Mouse (Mus musculus): Measurements from ENCODE around the gene Adgrl3. TPM values are rescaled to one million over a fixed set of nuclear protein-coding genes. Genes with fewer than 3 reads are reported as not detected.
A peak's percentile ranks its signal among the peaks of the same experiment; 100 is the strongest.

The Adgrl3 gene
- polyA plus RNA-seq, 1 experiment from 2014 or later, result 66.6 TPM

DNA sequence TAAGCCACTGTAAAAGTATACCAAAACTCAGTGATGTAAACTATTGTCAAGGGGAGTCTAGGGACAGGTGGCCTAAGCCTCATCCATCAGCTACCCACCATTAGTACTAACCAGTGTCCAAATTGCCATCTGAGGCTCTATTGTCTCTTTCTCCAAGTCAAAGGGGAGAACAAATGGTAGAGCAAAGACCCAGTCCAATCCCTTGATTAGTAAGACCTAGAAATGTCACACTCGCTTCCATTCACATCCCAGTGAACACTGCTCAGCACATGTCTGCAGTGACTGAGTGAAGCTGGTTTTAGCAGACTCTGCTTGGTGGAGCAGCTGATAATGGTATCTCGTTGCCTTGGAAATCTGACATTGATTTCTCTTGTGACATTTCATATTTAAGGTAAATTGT, 735.8 kb downstream of the Adgrl3 start:
- no peak overlapping the region for H3K27ac ChIP-seq (replicated peaks)
- 82% methylated on average over 2 of the region's 2 CpGs for WGBS
- no peaks in the 10 kb centered on the region for H3K4me1 ChIP-seq (replicated peaks)
- ATAC-seq (ENCODE audit: low FRiP score, low read depth), result no peak
- no peak overlapping the region for H3K4me3 ChIP-seq
- no peaks in the 10 kb centered on the region for H3K36me3 ChIP-seq
- H3K27me3 ChIP-seq, result no peaks in the 10 kb centered on the region
- no peak overlapping the region for H3K4me2 ChIP-seq
- H3K9me3 ChIP-seq, result no peaks in the 10 kb centered on the region
- no peak overlapping the region for H3K9ac ChIP-seq

DNA sequence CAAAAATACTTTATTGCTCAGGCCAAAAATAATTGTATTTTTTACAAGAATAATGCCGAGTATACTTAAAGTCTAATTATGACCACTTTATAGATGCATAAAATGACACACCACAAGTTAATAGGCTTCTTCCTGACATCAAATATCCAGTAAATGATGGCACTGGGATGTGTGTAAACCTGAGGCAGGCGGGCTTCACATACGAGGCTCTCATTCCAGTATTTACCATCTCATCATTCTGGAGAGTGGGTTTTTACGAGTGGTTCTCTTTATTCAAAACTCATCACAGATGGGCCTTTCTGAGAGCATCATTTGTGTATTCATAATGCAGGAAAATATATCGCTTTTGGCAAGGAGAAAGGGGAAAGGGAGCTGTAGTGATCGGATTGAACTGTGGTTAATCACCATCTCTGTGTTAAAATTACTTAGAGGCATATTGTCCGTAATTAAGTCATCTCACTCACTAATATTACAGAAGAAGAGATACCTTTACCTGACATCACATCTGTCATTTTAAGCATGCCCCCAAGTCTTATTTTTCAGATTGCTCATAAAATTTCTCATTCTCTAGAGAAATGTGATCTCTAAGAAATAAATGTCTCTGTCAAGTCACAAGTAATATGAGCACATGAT, 737.3 kb downstream of the Adgrl3 start:
- Histone ChIP-seq H3K36me3 (no peaks in the 10 kb centered on the region), H3K4me2 (no peak overlapping the region), H3K9me3 (no peaks in the 10 kb centered on the region), H3K9ac (no peak overlapping the region), H3K27me3 (no peaks in the 10 kb centered on the region), H3K4me3 (no peak overlapping the region), H3K4me1 (replicated peaks) (no peaks in the 10 kb centered on the region), H3K27ac (replicated peaks) (no peak overlapping the region)
- ATAC-seq (ENCODE audit: low FRiP score, low read depth), result no peak
- WGBS, result 61% methylated on average over 7 of the region's 7 CpGs

DNA sequence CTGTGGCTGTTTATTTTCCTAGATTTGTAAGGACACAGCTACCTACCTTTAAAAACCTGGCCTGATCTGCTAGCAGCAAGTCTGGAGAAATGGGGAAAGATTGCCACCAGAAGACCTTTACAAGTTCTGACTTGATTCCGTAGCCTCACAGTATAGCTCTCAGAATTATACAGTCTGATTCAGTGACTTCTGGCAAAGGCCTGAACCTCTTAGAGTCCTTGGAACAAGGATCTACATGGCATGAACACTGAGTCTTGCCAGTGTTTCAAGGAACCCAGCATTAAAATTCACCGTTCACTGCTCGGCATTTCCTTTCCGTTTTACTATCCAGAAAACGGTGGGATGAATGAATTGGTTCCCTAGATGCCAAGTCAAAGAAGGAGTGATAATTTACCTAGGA, 756.3 kb downstream of the Adgrl3 start:
- no peak for ATAC-seq (ENCODE audit: low FRiP score, low read depth)
- 66% methylated on average over 5 of the region's 5 CpGs for WGBS
- Histone ChIP-seq H3K9ac (no peak overlapping the region), H3K4me3 (no peak overlapping the region), H3K9me3 (no peaks in the 10 kb centered on the region), H3K27me3 (no peaks in the 10 kb centered on the region), H3K4me1 (replicated peaks) (peaks cover 3% of the 10 kb centered on the region; the same call in 1 of the 2 replicates), H3K36me3 (no peaks in the 10 kb centered on the region), H3K4me2 (no peak overlapping the region), H3K27ac (replicated peaks) (peak overlapping the region; percentile 25; the same call in 1 of the 2 replicates)

DNA sequence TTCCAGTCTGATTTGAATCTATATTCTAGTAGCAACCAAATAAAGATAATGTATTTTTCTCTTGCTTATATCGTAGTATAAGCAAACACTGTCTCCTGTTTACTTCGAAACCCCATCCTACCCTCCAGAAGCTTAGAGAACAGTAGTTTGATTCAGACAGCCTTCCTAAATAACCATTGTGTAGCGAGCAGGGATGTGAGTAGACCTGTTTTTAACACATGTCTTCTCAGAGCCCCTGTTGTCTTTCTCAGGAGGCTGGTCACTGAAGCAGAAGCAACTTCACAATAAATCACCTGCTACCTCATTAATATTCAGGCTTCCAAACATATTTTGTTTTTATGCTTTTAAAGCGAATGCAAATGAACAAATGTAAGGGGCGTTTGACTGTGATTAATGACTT, 756.8 kb downstream of the Adgrl3 start:
- Histone ChIP-seq H3K36me3 (no peaks in the 10 kb centered on the region), H3K27me3 (no peaks in the 10 kb centered on the region), H3K4me2 (no peak overlapping the region), H3K9me3 (no peaks in the 10 kb centered on the region), H3K4me3 (no peak overlapping the region), H3K4me1 (replicated peaks) (peaks cover 3% of the 10 kb centered on the region; the same call in 1 of the 2 replicates), H3K27ac (replicated peaks) (0 out of 2 replicates have a peak overlapping the region, but pooled peaks have one; percentile 31), H3K9ac (no peak overlapping the region)
- 34% methylated on average over 5 of the region's 5 CpGs for WGBS
- ATAC-seq (ENCODE audit: low FRiP score, low read depth), result no peak

DNA sequence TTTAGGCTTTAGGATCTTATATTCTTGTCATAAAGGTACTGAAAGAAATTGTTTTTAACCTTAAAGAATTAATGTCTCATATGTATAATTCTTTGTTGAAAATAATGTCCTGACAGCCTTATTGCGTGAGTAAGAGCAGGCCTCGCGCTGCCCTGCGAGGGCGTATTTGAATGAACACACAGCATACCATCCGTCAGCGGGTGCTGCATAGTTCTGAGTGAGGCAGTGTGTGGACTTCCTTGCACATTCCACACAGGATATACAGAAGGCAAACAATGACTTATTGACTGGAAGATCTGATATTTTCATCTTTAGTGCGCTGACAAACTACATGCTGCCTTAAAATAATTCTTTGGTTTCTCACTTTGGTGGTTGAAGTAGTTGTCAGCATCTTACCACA, 764.8 kb downstream of the Adgrl3 start:
- no peaks in the 10 kb centered on the region for H3K36me3 ChIP-seq
- H3K27ac ChIP-seq (replicated peaks), result no peak overlapping the region
- no peak overlapping the region for H3K9ac ChIP-seq
- no peak for ATAC-seq (ENCODE audit: low FRiP score, low read depth)
- H3K27me3 ChIP-seq, result no peaks in the 10 kb centered on the region
- no peak overlapping the region for H3K4me3 ChIP-seq
- WGBS, result 69% methylated on average over 8 of the region's 8 CpGs
- H3K4me1 ChIP-seq (replicated peaks), result no peaks in the 10 kb centered on the region
- H3K4me2 ChIP-seq, result no peak overlapping the region
- H3K9me3 ChIP-seq, result no peaks in the 10 kb centered on the region

DNA sequence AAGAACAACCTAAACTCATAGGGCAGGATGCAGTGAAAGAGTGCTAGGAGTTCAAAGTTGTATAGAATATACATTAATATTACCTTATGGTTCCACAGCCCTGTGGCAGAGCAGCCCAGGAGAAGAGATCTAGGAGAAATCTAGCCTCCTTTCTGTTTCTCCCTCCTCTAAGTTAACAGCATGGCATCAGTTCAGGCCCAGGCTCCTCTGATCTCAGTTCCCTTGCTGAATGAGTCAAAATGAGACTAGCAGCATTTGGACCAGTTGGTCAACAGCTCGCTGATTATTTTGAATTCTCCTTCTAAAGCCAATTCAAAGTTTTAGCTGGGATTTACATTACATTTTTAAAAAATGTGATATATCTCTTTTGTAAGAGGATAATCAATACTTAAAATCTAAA, 770.8 kb downstream of the Adgrl3 start:
- ATAC-seq (ENCODE audit: low FRiP score, low read depth), result no peak
- H3K9ac ChIP-seq, result no peak overlapping the region
- H3K4me3 ChIP-seq, result no peak overlapping the region
- no peaks in the 10 kb centered on the region for H3K27me3 ChIP-seq
- H3K36me3 ChIP-seq, result peaks cover 14% of the 10 kb centered on the region
- whole genome bisulfite sequencing, result 88% methylated on average over 1 of the region's 1 CpGs
- 0 out of 2 replicates have a peak, but pooled peaks cover 5% of the 10 kb centered on the region for H3K9me3 ChIP-seq
- H3K4me1 ChIP-seq (replicated peaks), result no peaks in the 10 kb centered on the region
- H3K4me2 ChIP-seq, result no peak overlapping the region
- no peak overlapping the region for H3K27ac ChIP-seq (replicated peaks)

DNA sequence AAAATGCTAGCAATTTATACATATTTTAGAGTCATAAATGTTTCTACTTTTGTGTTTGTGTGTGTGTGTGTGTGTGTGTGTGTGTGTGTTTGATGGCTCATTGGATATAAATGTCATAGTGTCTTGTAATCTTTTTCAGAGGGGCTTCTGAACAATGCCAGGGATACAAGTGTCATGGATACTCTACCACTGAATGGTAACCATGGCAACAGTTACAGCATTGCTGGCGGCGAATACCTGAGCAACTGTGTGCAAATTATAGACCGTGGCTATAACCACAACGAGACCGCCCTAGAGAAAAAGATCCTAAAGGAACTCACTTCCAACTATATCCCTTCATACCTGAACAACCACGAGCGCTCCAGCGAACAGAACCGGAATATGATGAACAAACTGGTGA, 774.2 kb downstream of the Adgrl3 start:
- ATAC-seq (ENCODE audit: low FRiP score, low read depth), result 0 out of 2 replicates have a peak, but pooled peaks have one; percentile 51
- 82% methylated on average over 9 of the region's 9 CpGs for WGBS
- H3K9ac ChIP-seq, result no peak overlapping the region

DNA sequence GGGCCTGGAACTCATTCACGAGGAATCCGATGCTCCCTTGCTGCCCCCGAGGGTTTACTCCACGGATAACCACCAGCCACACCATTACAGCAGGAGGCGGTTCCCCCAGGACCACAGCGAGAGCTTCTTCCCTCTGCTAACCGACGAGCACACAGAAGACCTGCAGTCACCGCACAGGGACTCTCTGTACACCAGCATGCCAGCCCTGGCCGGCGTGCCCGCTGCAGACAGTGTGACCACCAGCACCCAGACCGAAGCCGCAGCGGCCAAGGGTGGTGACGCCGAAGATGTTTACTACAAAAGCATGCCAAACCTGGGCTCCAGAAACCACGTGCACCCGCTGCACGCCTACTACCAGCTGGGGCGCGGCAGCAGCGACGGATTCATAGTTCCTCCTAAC, 774.7 kb downstream of the Adgrl3 start:
- Histone ChIP-seq H3K9ac (no peak overlapping the region), H3K4me3 (no peak overlapping the region), H3K4me1 (replicated peaks) (no peaks in the 10 kb centered on the region), H3K4me2 (no peak overlapping the region), H3K27me3 (no peaks in the 10 kb centered on the region), H3K9me3 (0 out of 2 replicates have a peak, but pooled peaks cover 5% of the 10 kb centered on the region), H3K36me3 (peaks cover 14% of the 10 kb centered on the region), H3K27ac (replicated peaks) (no peak overlapping the region)
- 93% methylated on average over 24 of the region's 24 CpGs for WGBS
- ATAC-seq (ENCODE audit: low FRiP score, low read depth), result peak; percentile 54

More for the DNA sequence above, 774.2 kb downstream of the Adgrl3 start:
- Histone ChIP-seq H3K27ac (replicated peaks) (no peak overlapping the region), H3K9me3 (0 out of 2 replicates have a peak, but pooled peaks cover 5% of the 10 kb centered on the region), H3K4me3 (no peak overlapping the region), H3K27me3 (no peaks in the 10 kb centered on the region), H3K4me1 (replicated peaks) (no peaks in the 10 kb centered on the region), H3K36me3 (peaks cover 14% of the 10 kb centered on the region), H3K4me2 (no peak overlapping the region)

DNA sequence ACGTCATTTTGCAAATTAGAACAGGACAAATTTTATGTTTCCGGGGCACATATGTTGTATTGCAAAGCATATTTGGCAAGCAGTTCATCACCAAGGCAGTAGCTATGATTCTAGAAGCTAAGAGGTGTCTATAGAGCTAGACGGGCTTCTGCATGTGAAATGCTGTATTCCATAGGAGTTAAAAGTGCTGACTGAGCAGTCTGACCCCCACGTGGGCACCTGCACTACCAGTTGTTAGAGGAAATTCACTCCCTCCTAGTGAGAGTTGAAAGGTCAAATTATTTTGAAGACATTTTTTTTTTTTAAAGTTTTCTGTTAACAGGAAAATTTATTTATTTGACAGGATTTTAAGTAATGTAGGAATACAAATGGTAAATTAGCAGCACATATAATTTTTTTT, 776.2 kb downstream of the Adgrl3 start:
- Histone ChIP-seq H3K9me3 (0 out of 2 replicates have a peak, but pooled peaks cover 5% of the 10 kb centered on the region), H3K27ac (replicated peaks) (no peak overlapping the region), H3K4me1 (replicated peaks) (no peaks in the 10 kb centered on the region), H3K9ac (no peak overlapping the region), H3K4me3 (no peak overlapping the region), H3K27me3 (no peaks in the 10 kb centered on the region), H3K4me2 (no peak overlapping the region), H3K36me3 (peaks cover 14% of the 10 kb centered on the region)
- no peak for ATAC-seq (ENCODE audit: low FRiP score, low read depth)
- WGBS, result 81% methylated on average over 4 of the region's 4 CpGs

DNA sequence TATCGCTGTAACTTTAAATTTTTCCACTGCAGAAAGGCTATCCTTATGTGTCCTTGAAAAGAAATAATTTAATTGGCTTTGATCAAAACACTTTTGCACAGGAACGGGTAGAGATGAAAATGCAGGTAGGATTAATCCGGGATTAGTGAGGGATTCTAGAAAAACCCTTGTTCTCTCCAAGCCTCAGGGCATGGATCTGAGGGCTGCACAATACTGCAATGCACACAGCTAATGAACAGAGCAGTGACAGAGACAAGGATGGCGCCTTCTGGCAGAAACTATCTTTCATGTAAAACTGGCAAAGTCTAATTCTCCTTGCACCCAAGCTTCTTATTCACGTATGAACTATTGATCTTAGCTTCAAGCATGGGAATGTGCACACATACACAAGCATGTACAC, 791.0 kb downstream of the Adgrl3 start:
- Histone ChIP-seq H3K27ac (replicated peaks) (no peak overlapping the region), H3K27me3 (no peaks in the 10 kb centered on the region), H3K4me2 (no peak overlapping the region), H3K9ac (no peak overlapping the region), H3K9me3 (no peaks in the 10 kb centered on the region), H3K4me3 (no peak overlapping the region), H3K4me1 (replicated peaks) (no peaks in the 10 kb centered on the region), H3K36me3 (no peaks in the 10 kb centered on the region)
- 87% methylated on average over 5 of the region's 5 CpGs for WGBS
- no peak for ATAC-seq (ENCODE audit: low FRiP score, low read depth)

DNA sequence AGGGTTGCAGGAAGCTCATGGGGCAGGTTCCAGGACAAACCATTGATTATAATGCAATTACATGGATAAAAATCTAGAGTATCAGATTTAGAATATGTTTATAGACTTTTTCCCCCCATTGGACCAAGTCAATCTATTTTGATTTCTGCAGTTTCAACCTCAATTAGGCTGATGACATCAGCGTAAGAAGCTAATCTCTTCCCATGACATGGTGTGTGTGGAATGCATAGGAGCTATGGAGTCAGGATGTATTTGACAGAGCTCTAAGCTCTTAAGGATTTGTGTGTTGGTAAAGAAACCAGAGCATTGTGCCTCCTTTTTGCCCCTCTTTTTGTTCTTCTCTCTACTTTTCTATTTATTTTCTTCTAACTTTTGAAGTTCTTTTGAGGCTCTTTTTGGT, 812.1 kb downstream of the Adgrl3 start:
- no peak overlapping the region for H3K4me3 ChIP-seq
- no peak for ATAC-seq (ENCODE audit: low FRiP score, low read depth)
- peaks cover 8% of the 10 kb centered on the region; the same call in 1 of the 2 replicates for H3K9me3 ChIP-seq
- H3K27ac ChIP-seq (replicated peaks), result no peak overlapping the region
- H3K4me1 ChIP-seq (replicated peaks), result no peaks in the 10 kb centered on the region
- no peaks in the 10 kb centered on the region for H3K27me3 ChIP-seq
- 93% methylated on average over 1 of the region's 1 CpGs for WGBS
- no peak overlapping the region for H3K4me2 ChIP-seq
- no peaks in the 10 kb centered on the region for H3K36me3 ChIP-seq
- H3K9ac ChIP-seq, result no peak overlapping the region

DNA sequence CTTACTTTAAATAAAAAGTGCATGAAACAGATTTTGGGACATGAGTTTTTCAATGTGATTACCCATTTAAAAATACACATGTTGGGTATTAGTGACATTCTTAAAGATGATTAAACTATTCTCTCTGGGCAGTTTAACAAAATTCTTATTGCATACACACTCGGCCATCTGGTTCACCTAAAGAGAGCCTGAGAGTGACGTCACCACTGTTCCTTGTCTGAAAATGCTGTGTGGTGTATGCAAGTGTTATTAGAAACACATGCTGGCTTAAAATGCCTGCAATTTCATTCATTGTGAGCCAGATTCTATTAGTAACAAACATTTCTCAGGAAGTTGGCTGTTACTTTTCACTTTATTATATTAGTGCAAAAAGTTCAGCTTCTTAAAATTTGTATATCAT, 812.7 kb downstream of the Adgrl3 start:
- no peak overlapping the region for H3K9ac ChIP-seq
- H3K27me3 ChIP-seq, result no peaks in the 10 kb centered on the region
- H3K36me3 ChIP-seq, result no peaks in the 10 kb centered on the region
- no peak for ATAC-seq (ENCODE audit: low FRiP score, low read depth)
- no peak overlapping the region for H3K4me2 ChIP-seq
- no peak overlapping the region for H3K4me3 ChIP-seq
- no peak overlapping the region for H3K27ac ChIP-seq (replicated peaks)
- WGBS, result 70% methylated on average over 2 of the region's 2 CpGs
- H3K9me3 ChIP-seq, result peaks cover 8% of the 10 kb centered on the region; the same call in 1 of the 2 replicates
- no peaks in the 10 kb centered on the region for H3K4me1 ChIP-seq (replicated peaks)

DNA sequence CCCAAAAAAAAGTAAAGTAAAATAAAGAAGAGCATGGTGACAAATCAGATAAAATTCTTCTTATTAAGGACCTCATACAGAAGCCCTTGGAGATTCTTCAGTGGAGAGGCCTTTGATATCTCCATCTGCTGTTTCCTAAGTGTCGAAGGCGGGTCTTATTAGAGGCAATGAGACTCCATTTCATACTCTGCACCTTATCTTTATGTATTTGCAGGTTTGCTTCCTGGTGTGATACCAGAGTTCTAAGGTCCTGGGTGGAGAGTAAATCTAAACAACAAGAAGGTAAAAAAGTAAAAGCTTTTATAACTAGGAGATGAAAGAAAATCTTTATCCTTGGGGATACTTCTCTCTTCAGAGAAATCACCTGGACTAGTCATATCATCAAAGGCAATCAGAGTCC, 817.9 kb downstream of the Adgrl3 start:
- no peak for ATAC-seq (ENCODE audit: low FRiP score, low read depth)
- no peak overlapping the region for H3K4me3 ChIP-seq
- peaks cover 8% of the 10 kb centered on the region; the same call in 1 of the 2 replicates for H3K9me3 ChIP-seq
- 96% methylated on average over 2 of the region's 2 CpGs for WGBS
- no peaks in the 10 kb centered on the region for H3K4me1 ChIP-seq (replicated peaks)
- H3K27ac ChIP-seq (replicated peaks), result no peak overlapping the region
- H3K4me2 ChIP-seq, result no peak overlapping the region
- H3K36me3 ChIP-seq, result no peaks in the 10 kb centered on the region
- H3K27me3 ChIP-seq, result no peaks in the 10 kb centered on the region
- no peak overlapping the region for H3K9ac ChIP-seq
